Mouse (Mus musculus) MEL (cell line): ENCODE results near the gene Opa3. TPM values are rescaled to one million over a fixed set of nuclear protein-coding genes. Genes with fewer than 3 reads are reported as not detected.
A peak's percentile ranks its signal among the peaks of the same experiment; 100 is the strongest.

Experiments used
- DNase-seq: peaks from one replicate; pipeline ENCODE4 v3.0.0; 2011; ENCODE audit warnings: low read depth, low spot score
- H3K27ac ChIP-seq: 2 replicates; pipeline ENCODE4 v1.5.1; 2012; ENCODE audit warnings: low read depth, mild to moderate bottlenecking, control low read depth, low read length, moderate library complexity; ENCODE audit not compliant: control insufficient read depth
- H3K27me3 ChIP-seq, 2 experiments: fragments of 150-350 bp in 1 of 2; sonication (generic) in 1 of 2; 2 replicates each; pipeline ENCODE4 v1.6.1; 2012; ENCODE audit warnings: low read length in 2 of 2, mild to moderate bottlenecking in 2 of 2, improper control_type of control experiment in 1 of 2, moderate library complexity in 1 of 2; ENCODE audit not compliant: insufficient read depth in 2 of 2, control insufficient read depth in 1 of 2
- H3K36me3 ChIP-seq, 2 experiments: 2 replicates each; pipeline ENCODE4 v1.6.1; 2012 to 2014; ENCODE audit warnings: low read length in 2 of 2, improper control_type of control experiment in 1 of 2, inconsistent platforms in 1 of 2, mild to moderate bottlenecking in 1 of 2; ENCODE audit not compliant: insufficient read depth in 2 of 2, control insufficient read depth in 1 of 2
- H3K4me1 ChIP-seq, 2 experiments: fragments of 150-350 bp in 1 of 2; sonication (generic) in 1 of 2; 2 replicates each; pipeline ENCODE4 v1.6.1; 2012; ENCODE audit warnings: low read length in 2 of 2, improper control_type of control experiment in 1 of 2, mild to moderate bottlenecking in 1 of 2; ENCODE audit not compliant: insufficient read depth in 2 of 2, control insufficient read depth in 1 of 2
- H3K4me3 ChIP-seq, 2 experiments: fragments of 150-350 bp in 1 of 2; sonication (generic) in 1 of 2; 2 replicates each; pipeline ENCODE4 v1.5.1; 2012; ENCODE audit warnings: low read depth in 2 of 2, low read length in 2 of 2, mild to moderate bottlenecking in 2 of 2, moderate library complexity in 2 of 2, control low read depth in 1 of 2, improper control_type of control experiment in 1 of 2; ENCODE audit not compliant: control insufficient read depth in 1 of 2, insufficient read depth in 1 of 2
- H3K79me2 ChIP-seq: 2 replicates; pipeline ENCODE4 v1.6.1; 2012; ENCODE audit warnings: mild to moderate bottlenecking, low read length, moderate library complexity; ENCODE audit not compliant: control insufficient read depth, poor library complexity, insufficient read depth
- H3K9ac ChIP-seq: 2 replicates; pipeline ENCODE4 v1.6.1; 2012; ENCODE audit warnings: low read depth, mild to moderate bottlenecking, control low read depth, low read length, moderate library complexity; ENCODE audit not compliant: control insufficient read depth, poor library complexity, severe bottlenecking
- H3K9me3 ChIP-seq: fragments of 150-350 bp; sonication (generic); replicated peaks from 2 replicates; pipeline ENCODE4 v1.6.1; 2012; ENCODE audit warnings: mild to moderate bottlenecking, low read length, improper control_type of control experiment, moderate library complexity; ENCODE audit not compliant: insufficient read depth
- BHLHE40 ChIP-seq: IDR thresholded peaks from 2 replicates; pipeline ENCODE4 v1.6.1; 2012; ENCODE audit warnings: low read depth, mild to moderate bottlenecking, inconsistent platforms, low read length, improper control_type of control experiment, borderline replicate concordance
- CHD1 ChIP-seq: IDR thresholded peaks from 2 replicates; pipeline ENCODE4 v1.6.1; 2012; ENCODE audit warnings: low read depth, mild to moderate bottlenecking, inconsistent platforms, low read length, improper control_type of control experiment
- CHD2 ChIP-seq: IDR thresholded peaks from 2 replicates; pipeline ENCODE4 v1.6.1; 2011; ENCODE audit warnings: low read length, improper control_type of control experiment
- ELF1 ChIP-seq: IDR thresholded peaks from 2 replicates; pipeline ENCODE4 v1.6.1; 2014; ENCODE audit warnings: low read depth, mild to moderate bottlenecking, inconsistent platforms, low read length, improper control_type of control experiment, moderate library complexity
- EP300 ChIP-seq, 2 experiments: IDR thresholded peaks; 2 replicates each; pipeline ENCODE4 v1.6.1; 2011; ENCODE audit warnings: improper control_type of control experiment in 2 of 2, low read length in 2 of 2, low read depth in 1 of 2, mild to moderate bottlenecking in 1 of 2
- ETS1 ChIP-seq: IDR thresholded peaks from 2 replicates; pipeline ENCODE4 v1.6.1; 2012; ENCODE audit warnings: low read depth, mild to moderate bottlenecking, inconsistent platforms, low read length, improper control_type of control experiment, moderate library complexity
- GABPA ChIP-seq: IDR thresholded peaks from 2 replicates; pipeline ENCODE4 v1.6.1; 2012; ENCODE audit warnings: low read depth, mild to moderate bottlenecking, inconsistent platforms, low read length, improper control_type of control experiment, moderate library complexity
- GATA1 ChIP-seq: IDR thresholded peaks from 2 replicates; pipeline ENCODE4 v1.6.1; 2011; ENCODE audit warnings: low read depth, low read length, improper control_type of control experiment
- HCFC1 ChIP-seq: IDR thresholded peaks from 2 replicates; pipeline ENCODE4 v1.6.1; 2012; ENCODE audit warnings: low read depth, mild to moderate bottlenecking, inconsistent platforms, low read length, improper control_type of control experiment, moderate library complexity
- KAT2A ChIP-seq: conservative IDR thresholded peaks from 2 replicates; pipeline ENCODE4 v1.6.1; 2012; ENCODE audit warnings: low read depth, low read length, improper control_type of control experiment, inconsistent platforms
- MAX ChIP-seq: IDR thresholded peaks from 2 replicates; pipeline ENCODE4 v1.6.1; 2011; ENCODE audit warnings: low read length, improper control_type of control experiment
- MAZ ChIP-seq: IDR thresholded peaks from 2 replicates; pipeline ENCODE4 v1.6.1; 2012; ENCODE audit warnings: low read depth, mild to moderate bottlenecking, inconsistent platforms, low read length, improper control_type of control experiment
- MEF2A ChIP-seq: IDR thresholded peaks from 2 replicates; pipeline ENCODE4 v1.6.1; 2014; ENCODE audit warnings: low read depth, mild to moderate bottlenecking, inconsistent platforms, low read length, improper control_type of control experiment; ENCODE audit not compliant: poor library complexity, insufficient replicate concordance, severe bottlenecking; ENCODE audit errors: extremely low read depth
- MXI1 ChIP-seq: IDR thresholded peaks from 2 replicates; pipeline ENCODE4 v1.6.1; 2011; ENCODE audit warnings: mild to moderate bottlenecking, low read depth, low read length, improper control_type of control experiment
- MYC ChIP-seq: IDR thresholded peaks from 2 replicates; pipeline ENCODE4 v1.6.1; 2011; ENCODE audit warnings: low read depth, mild to moderate bottlenecking, low read length, improper control_type of control experiment, moderate library complexity
- NELFE ChIP-seq: IDR thresholded peaks from 2 replicates; pipeline ENCODE4 v1.6.1; 2011; ENCODE audit warnings: low read depth, low read length, improper control_type of control experiment
- POLR2A ChIP-seq, 2 experiments: IDR thresholded peaks; 2 replicates each; pipeline ENCODE4 v1.6.1; 2011 to 2012; ENCODE audit warnings: low read length in 2 of 2, mild to moderate bottlenecking in 2 of 2, control low read depth in 1 of 2, improper control_type of control experiment in 1 of 2, low read depth in 1 of 2, moderate library complexity in 1 of 2; ENCODE audit not compliant: control insufficient read depth in 1 of 2, insufficient read depth in 1 of 2, poor library complexity in 1 of 2
- POLR2AphosphoS2 ChIP-seq: IDR thresholded peaks from 2 replicates; pipeline ENCODE4 v1.6.1; 2011; ENCODE audit warnings: low read length, improper control_type of control experiment
- RAD21 ChIP-seq: IDR thresholded peaks from 2 replicates; pipeline ENCODE4 v1.6.1; 2011; ENCODE audit warnings: mild to moderate bottlenecking, low read depth, low read length, improper control_type of control experiment
- RCOR1 ChIP-seq: IDR thresholded peaks from 2 replicates; pipeline ENCODE4 v1.6.1; 2012; ENCODE audit warnings: low read depth, mild to moderate bottlenecking, inconsistent platforms, low read length, improper control_type of control experiment
- SIN3A ChIP-seq: IDR thresholded peaks from 2 replicates; pipeline ENCODE4 v1.6.1; 2012; ENCODE audit warnings: low read length, improper control_type of control experiment, inconsistent platforms
- TBP ChIP-seq: IDR thresholded peaks from 2 replicates; pipeline ENCODE4 v1.8.0; 2011; ENCODE audit warnings: low read depth, low read length, improper control_type of control experiment
- TCF12 ChIP-seq: IDR thresholded peaks from 2 replicates; pipeline ENCODE4 v1.6.1; 2014; ENCODE audit warnings: low read depth, mild to moderate bottlenecking, inconsistent platforms, low read length, improper control_type of control experiment, moderate library complexity
- USF1 ChIP-seq: IDR thresholded peaks from 2 replicates; pipeline ENCODE4 v1.6.1; 2014; ENCODE audit warnings: low read depth, mild to moderate bottlenecking, inconsistent platforms, low read length, improper control_type of control experiment, moderate library complexity
- USF2 ChIP-seq, 2 experiments: IDR thresholded peaks; 2 replicates each; pipeline ENCODE4 v1.6.1; 2011 to 2012; ENCODE audit warnings: improper control_type of control experiment in 2 of 2, low read length in 2 of 2, borderline replicate concordance in 1 of 2, inconsistent platforms in 1 of 2, low read depth in 1 of 2, mild to moderate bottlenecking in 1 of 2; ENCODE audit not compliant: insufficient read depth in 1 of 2
- ZKSCAN1 ChIP-seq: IDR thresholded peaks from 2 replicates; pipeline ENCODE4 v1.6.1; 2012; ENCODE audit warnings: low read depth, mild to moderate bottlenecking, inconsistent platforms, low read length, improper control_type of control experiment, moderate library complexity
- ZMIZ1 ChIP-seq: IDR thresholded peaks from 2 replicates; pipeline ENCODE4 v1.6.1; 2012; ENCODE audit warnings: low read depth, mild to moderate bottlenecking, inconsistent platforms, low read length, improper control_type of control experiment, moderate library complexity
- polyA plus RNA-seq, 2 experiments: library from polyadenylated mRNA; stranded (reverse) in 1 of 2; unstranded in 1 of 2; fragments of >175 nt in 1 of 2; fragments of >200 nt in 1 of 2; gene quantifications; 2 replicates each; pipeline versions ENCODE4 v1.2.1 to v1.2.4; 2012; ENCODE audit warnings: low replicate concordance in 2 of 2, low read depth in 1 of 2; ENCODE audit not compliant: insufficient read length in 2 of 2, insufficient read depth in 1 of 2, missing spikeins in 1 of 2
- total RNA-seq: library from RNA; depleted of rRNA; stranded (reverse); fragments of 300-350 nt; gene quantifications from 2 replicates; pipeline ENCODE4 v1.2.3, GENCODE M21; 2012

Gene Opa3
- total and polyA plus RNA-seq, 3 experiments, result 18.5 to 85.4 (median 37.2) TPM

DNA sequence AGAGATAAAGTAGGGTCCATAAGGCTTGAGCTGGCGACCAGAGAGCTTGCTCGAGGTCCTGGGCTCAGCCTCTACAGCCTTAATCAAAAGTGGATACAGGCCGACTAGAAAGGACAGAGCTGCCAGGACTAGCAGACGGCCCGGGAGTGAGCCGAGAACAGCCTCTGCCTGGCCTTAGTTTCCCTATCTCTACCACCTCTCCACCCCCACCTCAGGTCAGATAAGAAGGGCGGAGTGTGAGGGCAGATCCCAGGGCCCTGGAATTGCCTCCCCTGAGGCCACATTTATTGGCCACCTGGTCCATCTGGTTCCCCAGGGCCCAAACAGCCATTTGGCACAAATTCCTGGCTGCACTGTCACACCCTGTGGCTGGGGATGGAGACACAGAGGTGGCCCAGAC lies 37.0 kb downstream of the Opa3 start:
- peaks cover 0 to 29% of the 10 kb centered on the region in 2 experiments; a peak in 3 of 4 replicates for H3K36me3 ChIP-seq

DNA sequence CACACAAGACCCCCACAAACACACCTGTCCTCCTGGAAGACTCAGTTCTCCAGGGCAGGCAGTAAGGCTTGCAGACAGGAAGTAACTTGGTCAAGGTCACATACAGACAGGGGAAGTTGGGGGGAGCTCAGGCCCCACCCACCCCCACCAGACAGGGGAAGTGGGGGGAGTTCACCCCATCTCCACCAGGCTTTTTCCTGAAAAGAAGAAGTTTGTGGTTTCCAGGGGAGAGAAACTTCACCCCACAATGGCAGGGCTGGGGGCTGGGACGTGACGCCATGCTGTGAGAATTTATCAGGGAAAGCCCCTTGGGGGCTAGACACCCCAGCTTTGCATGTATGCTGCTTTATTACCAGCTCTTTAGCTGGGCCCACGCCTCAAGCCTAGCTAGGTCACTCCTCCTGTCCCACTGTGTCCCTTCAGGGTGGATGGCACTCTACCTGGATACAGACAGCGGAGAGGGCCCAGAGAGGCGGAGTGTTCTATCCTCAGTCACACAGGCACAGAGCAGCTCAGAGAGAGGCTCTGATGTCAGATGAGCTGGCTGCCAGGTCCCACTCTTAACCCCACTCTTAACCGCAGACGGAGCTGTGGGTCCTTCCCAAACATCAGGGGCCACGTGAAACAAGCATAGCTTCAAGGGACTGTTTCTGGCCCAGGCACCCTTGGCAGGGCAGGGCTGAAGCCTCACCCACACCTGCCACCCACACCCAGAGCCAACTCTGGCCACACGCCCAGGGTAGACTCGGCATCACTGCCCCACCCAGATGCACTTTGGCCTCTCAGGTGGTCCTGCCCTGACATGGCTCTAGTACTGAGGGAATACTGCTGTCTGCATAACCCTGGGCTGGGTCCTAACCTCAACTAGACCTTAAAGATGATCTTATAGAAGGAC lies 38.0 kb downstream of the Opa3 start:
- Histone ChIP-seq H3K4me3 (peak overlapping the region; percentile 27 to 37), H3K9me3 (no peaks in the 10 kb centered on the region), H3K27me3 (no peaks in the 10 kb centered on the region), H3K36me3 (peaks cover 0 to 29% of the 10 kb centered on the region in 2 experiments; a peak in 3 of 4 replicates), H3K9ac (peak overlapping the region; percentile 66), H3K4me1 (peaks cover 9 to 40% of the 10 kb centered on the region in 2 experiments), H3K79me2 (peaks cover 46% of the 10 kb centered on the region), H3K27ac (peak overlapping the region; percentile 95)
- DNase-seq, result peak; percentile 94
- TF ChIP-seq SIN3A (peak; percentile 89), EP300 (IDR thresholded peaks at IDR 0.05; ENCODE audit: low read depth in 1 of 2, low read length in 2 of 2) (peak; percentile 73 to 86), ELF1 (peak; percentile 79), ZMIZ1 (no peak), MXI1 (peak; percentile 66), POLR2A (IDR thresholded peaks at IDR 0.05; ENCODE audit: control insufficient read depth in 1 of 2, insufficient read depth in 1 of 2, low read depth in 1 of 2, low read length in 2 of 2, poor library complexity in 1 of 2) (peak in 1 of 2 experiments; percentile 57; a peak in 2 of 4 replicates), MAZ (peak; percentile 98), BHLHE40 (peak; percentile 46; the same call in 1 of the 2 replicates), GATA1 (no peak), NELFE (peak; percentile 56), USF2 (IDR thresholded peaks at IDR 0.05; ENCODE audit: borderline replicate concordance in 1 of 2, insufficient read depth in 1 of 2, low read depth in 1 of 2, low read length in 2 of 2) (no peak), MEF2A (0 out of 2 replicates have a peak, but pooled peaks have one; percentile 14), HCFC1 (peak; percentile 78), GABPA (no peak), KAT2A (no peak), ETS1 (peak; percentile 90), TBP (0 out of 2 replicates have a peak, but pooled peaks have one; percentile 49), CHD1 (no peak), RCOR1 (peak; percentile 72)

More for the DNA sequence above, 37.0 kb downstream of the Opa3 start:
- H3K27ac ChIP-seq, result peak overlapping the region; percentile 95
- peak; percentile 65 for DNase-seq
- peaks cover 9 to 40% of the 10 kb centered on the region in 2 experiments for H3K4me1 ChIP-seq
- H3K9me3 ChIP-seq, result no peaks in the 10 kb centered on the region
- no peaks in the 10 kb centered on the region for H3K27me3 ChIP-seq
- TF ChIP-seq RAD21 (no peak), HCFC1 (0 out of 2 replicates have a peak, but pooled peaks have one; percentile 15), MXI1 (0 out of 2 replicates have a peak, but pooled peaks have one; percentile 9), ZMIZ1 (0 out of 2 replicates have a peak, but pooled peaks have one; percentile 22), MEF2A (0 out of 2 replicates have a peak, but pooled peaks have one; percentile 34), ZKSCAN1 (no peak), TCF12 (peak; percentile 67), CHD2 (no peak), MAX (0 out of 2 replicates have a peak, but pooled peaks have one; percentile 12), POLR2AphosphoS2 (peak; percentile 33; the same call in 1 of the 2 replicates), TBP (0 out of 2 replicates have a peak, but pooled peaks have one; percentile 48), NELFE (peak; percentile 52), EP300 (IDR thresholded peaks at IDR 0.05; ENCODE audit: low read depth in 1 of 2, low read length in 2 of 2) (peak in 1 of 2 experiments; percentile 71), GATA1 (peak; percentile 78), MYC (no peak; the same call in 1 of the 2 replicates), ELF1 (no peak), RCOR1 (peak; percentile 64), USF2 (IDR thresholded peaks at IDR 0.05; ENCODE audit: borderline replicate concordance in 1 of 2, insufficient read depth in 1 of 2, low read depth in 1 of 2, low read length in 2 of 2) (no peak), USF1 (no peak), POLR2A (IDR thresholded peaks at IDR 0.05; ENCODE audit: control insufficient read depth in 1 of 2, insufficient read depth in 1 of 2, low read depth in 1 of 2, low read length in 2 of 2, poor library complexity in 1 of 2) (peak in 1 of 2 experiments; percentile 41; a peak in 2 of 4 replicates), ETS1 (peak; percentile 59)
- H3K79me2 ChIP-seq, result peaks cover 36% of the 10 kb centered on the region
- H3K9ac ChIP-seq, result peak overlapping the region; percentile 55
- peak overlapping the region; percentile 27 to 37 for H3K4me3 ChIP-seq
